In the genomic region with DNA sequence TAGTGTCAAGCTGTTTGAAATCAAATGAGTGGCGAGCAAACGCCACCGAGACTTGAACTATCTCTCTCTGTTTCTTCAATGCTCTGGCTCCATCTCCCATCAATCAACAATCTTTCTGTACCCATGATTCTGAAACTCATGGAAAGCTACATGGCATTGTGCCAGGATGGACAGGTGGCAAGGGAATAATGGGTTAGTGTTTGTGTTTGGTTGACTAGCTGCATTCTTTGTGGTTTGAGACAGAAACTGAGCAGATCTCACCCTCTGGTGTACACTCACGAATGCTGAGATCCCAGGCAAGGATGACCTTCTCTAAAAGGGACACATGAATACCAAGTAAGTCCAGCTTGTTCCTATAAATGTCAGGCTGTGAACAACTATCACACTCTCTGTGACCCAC, we compare ENCODE assay signal across 13 mouse cellular contexts. TPM values are rescaled to one million over a fixed set of nuclear protein-coding genes. Genes with fewer than 3 reads are reported as not detected.
DNase-seq lines count a peak whose midpoint lies in the region; ATAC-seq and TF ChIP-seq lines count a peak whose summit lies in the region.
"Had no signal": no experiment of that assay in that cellular context is flagged by ENCODE, and none has a peak within 500 bp of the region (broad histone marks: within the 10 kb centered on the region; RNA-seq: fewer than 3 reads in every experiment).

No protein-coding gene starts in this region.

- TF ChIP-seq CTCF in lung, postnatal 0 days (IDR thresholded peaks at IDR 0.05) = no peak
- no peak for TF ChIP-seq CTCF in lung, adult 2 months (IDR thresholded peaks at IDR 0.05; ENCODE audit: insufficient read depth, low read length)

- H3K27ac ChIP-seq in lung, postnatal 0 days (ENCODE audit: low read length) = 0 out of 2 replicates have a peak overlapping the region, but pooled peaks have one; percentile 4
- H3K27ac ChIP-seq in stomach, embryonic 16.5 days (ENCODE audit: low read length) = peak overlapping the region; percentile 31
- no peak overlapping the region for H3K27ac ChIP-seq in hindbrain, embryonic 12.5 days
- H3K27ac ChIP-seq: embryonic facial prominence, embryonic 13.5 days; forebrain, embryonic 13.5 days; liver, embryonic 14.5 days; neural tube, embryonic 12.5 days had no signal

- TF ChIP-seq POLR2A in lung, adult 2 months (IDR thresholded peaks at IDR 0.05; ENCODE audit: borderline replicate concordance, extremely low read depth, low read depth, low read length) = no peak

- DNase-seq in cerebellum, adult 11-12 months = peak; percentile 12
- no peak for DNase-seq in cerebellum, adult 8-10 months
- no peak for DNase-seq in lung, postnatal 0 days (ENCODE audit: low spot score)
- no peak for DNase-seq in lung, adult 2 months
- DNase-seq in cerebellum, postnatal 10 days = peak; percentile 62 to 64
- no peak for DNase-seq in adrenal gland, adult (ENCODE audit: inconsistent age in 2 of 2, low spot score in 1 of 2)

- no peaks in the 10 kb centered on the region; the same call in 1 of the 2 replicates for H3K4me1 ChIP-seq in lung, postnatal 0 days (ENCODE audit: insufficient read depth, low read depth, low read length)
- peaks cover 3% of the 10 kb centered on the region for H3K4me1 ChIP-seq in lung, adult 2 months (ENCODE audit: control insufficient read depth, insufficient read depth, low read length)
- peaks cover 2% of the 10 kb centered on the region; the same call in 1 of the 2 replicates for H3K4me1 ChIP-seq in stomach, embryonic 16.5 days (ENCODE audit: control insufficient read depth, insufficient read depth, low read length)
- H3K4me1 ChIP-seq in hindbrain, embryonic 12.5 days = no peaks in the 10 kb centered on the region
- H3K4me1 ChIP-seq: forebrain, embryonic 13.5 days; neural tube, embryonic 12.5 days had no signal

- 47% methylated on average over 4 of the region's 4 CpGs for WGBS in lung, postnatal 0 days
- WGBS in lung, adult 2 months = 63% methylated on average over 4 of the region's 4 CpGs
- 51% methylated on average over 4 of the region's 4 CpGs for WGBS in stomach, embryonic 16.5 days
- 67% methylated on average over 4 of the region's 4 CpGs for WGBS in hindbrain, embryonic 12.5 days

- H3K9me3 ChIP-seq in lung, postnatal 0 days (ENCODE audit: low read length) = no peaks in the 10 kb centered on the region
- H3K9me3 ChIP-seq in stomach, embryonic 16.5 days (replicated peaks; ENCODE audit: control insufficient read depth, low read length) = no peaks in the 10 kb centered on the region
- no peaks in the 10 kb centered on the region for H3K9me3 ChIP-seq in hindbrain, embryonic 12.5 days (replicated peaks)
- H3K9me3 ChIP-seq: embryonic facial prominence, embryonic 13.5 days; forebrain, embryonic 13.5 days; G1E; neural tube, embryonic 12.5 days had no signal

- no peak overlapping the region for H3K4me2 ChIP-seq in lung, postnatal 0 days (replicated peaks; ENCODE audit: low read depth, low read length)
- no peak overlapping the region for H3K4me2 ChIP-seq in stomach, embryonic 16.5 days (ENCODE audit: low read depth, low read length)
- H3K4me2 ChIP-seq in hindbrain, embryonic 12.5 days (replicated peaks) = no peak overlapping the region
- H3K4me2 ChIP-seq: embryonic facial prominence, embryonic 13.5 days; forebrain, embryonic 13.5 days; neural tube, embryonic 12.5 days had no signal

- no peaks in the 10 kb centered on the region for H3K27me3 ChIP-seq in lung, postnatal 0 days (replicated peaks; ENCODE audit: insufficient read depth, low read length)
- H3K27me3 ChIP-seq in stomach, embryonic 16.5 days (ENCODE audit: control insufficient read depth, insufficient read depth, low read length) = no peaks in the 10 kb centered on the region
- no peaks in the 10 kb centered on the region for H3K27me3 ChIP-seq in hindbrain, embryonic 12.5 days
- H3K27me3 ChIP-seq: embryonic facial prominence, embryonic 13.5 days; forebrain, embryonic 13.5 days; neural tube, embryonic 12.5 days had no signal

- no peak overlapping the region for H3K4me3 ChIP-seq in lung, postnatal 0 days (ENCODE audit: low read depth, low read length)
- no peak overlapping the region for H3K4me3 ChIP-seq in lung, adult 2 months (replicated peaks; ENCODE audit: extremely low read depth, low read depth, low read length)
- no peak overlapping the region for H3K4me3 ChIP-seq in stomach, embryonic 16.5 days (replicated peaks; ENCODE audit: low read length)
- H3K4me3 ChIP-seq in hindbrain, embryonic 12.5 days = no peak overlapping the region
- H3K4me3 ChIP-seq: embryonic facial prominence, embryonic 13.5 days; forebrain, embryonic 13.5 days; neural tube, embryonic 12.5 days had no signal

- H3K9ac ChIP-seq in lung, postnatal 0 days (replicated peaks; ENCODE audit: low read depth) = no peak overlapping the region
- no peak overlapping the region for H3K9ac ChIP-seq in stomach, embryonic 16.5 days (ENCODE audit: low read length)
- H3K9ac ChIP-seq in hindbrain, embryonic 12.5 days = no peak overlapping the region
- H3K9ac ChIP-seq: embryonic facial prominence, embryonic 13.5 days; forebrain, embryonic 13.5 days; liver, embryonic 14.5 days; neural tube, embryonic 12.5 days had no signal

- no peaks in the 10 kb centered on the region for H3K36me3 ChIP-seq in lung, postnatal 0 days (ENCODE audit: insufficient read depth, low read length)
- H3K36me3 ChIP-seq in stomach, embryonic 16.5 days (ENCODE audit: control insufficient read depth, insufficient read depth, low read length) = no peaks in the 10 kb centered on the region
- H3K36me3 ChIP-seq in hindbrain, embryonic 12.5 days = no peaks in the 10 kb centered on the region
- H3K36me3 ChIP-seq: embryonic facial prominence, embryonic 13.5 days; G1E; neural tube, embryonic 12.5 days had no signal

- no peak for TF ChIP-seq EP300 in lung, postnatal 0 days (IDR thresholded peaks at IDR 0.05)

- no peak for ATAC-seq in lung, postnatal 0 days
- no peak for ATAC-seq in stomach, embryonic 16.5 days (ENCODE audit: insufficient read depth, low FRiP score)
- ATAC-seq in hindbrain, embryonic 12.5 days (ENCODE audit: low FRiP score) = no peak
- ATAC-seq: forebrain, embryonic 13.5 days had no signal

RNA-seq across cellular contexts. Expression of gene Anxa1, which starts 14.3 kb away (rescaled TPM):
- polyA plus RNA-seq in lung, postnatal 0 days (2015; fragmentation: Nextera tagmentation; extraction: Ambion mirVana) = 505 and 526 TPM in 2 replicates
- polyA plus RNA-seq in lung, adult 2 months (2012; rRNA removed) = 23.6 and 47.8 TPM in 2 replicates
- polyA plus RNA-seq in stomach, embryonic 16.5 days (2015; fragmentation: Nextera tagmentation; extraction: Ambion mirVana) = 1,277 and 1,737 TPM in 2 replicates
- polyA plus RNA-seq in hindbrain, embryonic 12.5 days (2016; fragmentation: Nextera tagmentation; extraction: Ambion mirVana) = 9.9 and 13.8 TPM in 2 replicates
- polyA plus RNA-seq: G1E had no signal

Comparison
In these comparisons a context has a peak if more than half of its experiments do, and no peak if none do; other contexts are left out.
1. DNase-seq: peak in cerebellum, adult 11-12 months (single experiment) and cerebellum, postnatal 10 days (2 of 2); none in cerebellum, adult 8-10 months (single experiment), lung, postnatal 0 days (single experiment), lung, adult 2 months (single experiment) and adrenal gland, adult (0 of 2).
2. RNA of gene Anxa1, which starts 14.3 kb away (polyA plus RNA-seq): 1,277 to 1,737 TPM in stomach, embryonic 16.5 days and 505 to 526 TPM in lung, postnatal 0 days; 23.6 to 47.8 TPM in lung, adult 2 months and 9.9 to 13.8 TPM in hindbrain, embryonic 12.5 days; every median in the first group is over 10 times any median in the second.